Mouse (Mus musculus): ENCODE results near the gene Xpo6.

DNA sequence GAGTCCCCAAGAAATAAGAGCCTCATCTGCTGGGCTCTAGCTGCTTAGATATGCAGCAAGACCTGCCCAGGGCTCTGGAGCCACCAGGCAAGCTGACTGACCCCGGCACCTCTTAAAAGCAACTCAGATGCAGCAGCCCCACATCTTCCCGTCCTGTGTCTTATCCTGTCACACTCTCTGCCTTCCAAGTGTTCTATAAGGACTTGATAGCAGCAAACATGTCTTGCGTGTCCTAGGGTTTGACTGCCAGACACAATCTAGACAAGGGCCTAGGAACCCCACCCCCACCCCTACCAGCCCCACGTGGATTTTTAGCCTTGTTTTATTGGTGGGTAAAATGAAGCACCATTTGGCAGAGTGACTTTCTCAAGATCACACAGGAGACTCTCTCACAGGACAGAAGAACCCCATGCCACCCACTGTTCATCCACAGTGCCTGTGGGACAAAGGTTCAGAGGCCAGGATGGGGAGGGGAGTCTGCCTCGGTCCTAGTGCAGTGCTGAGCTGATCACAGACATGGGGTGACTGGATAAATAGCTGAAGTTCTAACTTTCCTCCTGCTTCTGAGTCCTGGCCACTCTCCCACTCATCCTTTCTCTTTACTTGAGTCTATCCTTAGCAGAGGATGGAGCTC, 134.9 kb downstream of the Xpo6 start:
- no peak for TF ChIP-seq CTCF (IDR thresholded peaks at IDR 0.05; ENCODE audit: low read depth, low read length)
- TF ChIP-seq POLR2A (IDR thresholded peaks at IDR 0.05; ENCODE audit: extremely low read depth, insufficient read depth, low read length), result no peak
